Mouse (Mus musculus): ENCODE measurements at regions not wholly inside any gene's neighbourhood (a gene's known extent, or its start where the extent isn't known, plus 50 kb on each side); places are given as distances from the start of the nearest gene placed in this dataset.

DNA sequence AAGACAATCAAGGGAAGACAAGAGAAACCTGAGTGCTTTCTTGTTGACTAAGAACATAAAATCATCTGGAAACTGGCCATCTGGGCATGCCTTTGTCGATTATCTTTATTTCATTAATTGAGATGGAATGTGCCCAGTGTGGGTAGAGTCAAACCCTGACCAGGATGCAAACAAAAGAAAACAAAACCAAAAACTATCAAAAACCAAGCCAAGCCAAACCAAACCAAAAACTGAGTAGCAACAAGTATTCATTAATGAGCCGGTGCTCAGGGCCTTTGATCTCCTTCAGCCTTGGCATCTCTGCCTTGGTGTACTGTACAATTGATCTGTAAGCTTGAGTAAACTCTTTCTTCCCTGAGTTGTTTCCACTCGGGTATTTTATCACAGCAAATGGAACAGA lies 216.1 kb downstream of the Pcdh20 start:
- DNase-seq (ENCODE audit: low spot score): no peak
- ATAC-seq (ENCODE audit: insufficient read depth, low read depth): no peak
- H3K4me3 ChIP-seq (ENCODE audit: low read depth, low read length): no peak overlapping the region
- H3K27me3 ChIP-seq (ENCODE audit: control insufficient read depth, insufficient read depth, low read length): no peaks in the 10 kb centered on the region
- no peak overlapping the region for H3K4me2 ChIP-seq (ENCODE audit: low read depth, low read length)
- 61% methylated on average over 3 of the region's 3 CpGs for whole genome bisulfite sequencing
- H3K27ac ChIP-seq (ENCODE audit: low read depth): no peak overlapping the region
- no peak overlapping the region for H3K9ac ChIP-seq (replicated peaks; ENCODE audit: low read depth, low read length)
- H3K4me1 ChIP-seq (ENCODE audit: control insufficient read depth, insufficient read depth): no peaks in the 10 kb centered on the region
- TF ChIP-seq EP300 (IDR thresholded peaks at IDR 0.05; ENCODE audit: low read depth): no peak
- no peak for TF ChIP-seq CTCF (IDR thresholded peaks at IDR 0.05; ENCODE audit: low read depth)
- H3K36me3 ChIP-seq (replicated peaks; ENCODE audit: control insufficient read depth, insufficient read depth, low read length): no peaks in the 10 kb centered on the region
- H3K9me3 ChIP-seq (replicated peaks; ENCODE audit: control insufficient read depth, low read length): no peaks in the 10 kb centered on the region

Data from heart, postnatal 0 days (tissue).